Mouse (Mus musculus) CD4-positive, CD25-positive, alpha-beta regulatory T cell, adult 2 months (primary cell): ENCODE measurements around the gene AB124611.
"Not testable (repeated sequence)": the region's sequence is repeated elsewhere in the genome, so short reads cannot be mapped to it uniquely, and the experiment has no call there.

ENCODE experiments used
- DNase-seq: peaks from one replicate; pipeline ENCODE4 v3.0.0-alpha.2; 2012; ENCODE audit warnings: low read depth, low spot score

The AB124611 gene

DNA sequence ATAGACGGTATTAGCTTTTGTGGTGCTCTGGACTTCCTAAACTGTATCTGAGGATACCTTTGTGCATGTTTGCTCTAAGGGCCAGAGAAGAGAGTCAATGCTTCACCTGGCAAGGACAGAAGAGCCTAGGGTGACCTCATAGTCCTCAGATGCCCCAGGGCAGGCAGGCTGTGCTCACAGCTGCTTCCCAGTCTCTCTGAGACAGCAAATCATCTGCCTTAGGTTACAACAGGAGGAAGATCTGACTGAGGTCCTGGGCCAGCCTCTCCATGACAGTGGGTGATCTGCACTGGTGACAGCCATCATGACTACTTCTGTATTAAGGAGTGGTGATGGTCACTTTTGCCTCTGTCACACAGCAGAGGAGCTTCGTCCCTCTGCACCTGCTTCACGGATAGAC lies 33.2 kb downstream of the AB124611 start:
- DNase-seq: no peak

DNA sequence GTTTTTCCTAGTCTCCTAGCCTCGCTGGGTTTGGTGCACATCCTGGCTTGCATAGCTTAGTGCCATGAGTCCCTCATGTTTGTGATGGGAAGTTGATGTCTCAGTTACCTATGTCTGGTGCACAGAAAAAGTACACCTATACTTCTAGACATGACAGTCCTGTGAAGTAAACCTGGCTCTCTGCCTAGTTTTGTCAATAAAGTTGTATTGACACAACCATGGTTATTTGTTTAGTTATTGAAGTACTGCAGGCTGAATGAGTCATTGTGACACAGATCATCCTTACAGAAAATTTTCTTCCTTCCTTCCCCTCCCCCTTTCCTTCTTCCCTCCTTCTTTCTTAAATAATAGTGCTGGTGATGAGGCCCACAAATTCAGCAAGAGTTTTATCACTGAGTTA lies 38.4 kb downstream of the AB124611 start:
- no peak for DNase-seq

DNA sequence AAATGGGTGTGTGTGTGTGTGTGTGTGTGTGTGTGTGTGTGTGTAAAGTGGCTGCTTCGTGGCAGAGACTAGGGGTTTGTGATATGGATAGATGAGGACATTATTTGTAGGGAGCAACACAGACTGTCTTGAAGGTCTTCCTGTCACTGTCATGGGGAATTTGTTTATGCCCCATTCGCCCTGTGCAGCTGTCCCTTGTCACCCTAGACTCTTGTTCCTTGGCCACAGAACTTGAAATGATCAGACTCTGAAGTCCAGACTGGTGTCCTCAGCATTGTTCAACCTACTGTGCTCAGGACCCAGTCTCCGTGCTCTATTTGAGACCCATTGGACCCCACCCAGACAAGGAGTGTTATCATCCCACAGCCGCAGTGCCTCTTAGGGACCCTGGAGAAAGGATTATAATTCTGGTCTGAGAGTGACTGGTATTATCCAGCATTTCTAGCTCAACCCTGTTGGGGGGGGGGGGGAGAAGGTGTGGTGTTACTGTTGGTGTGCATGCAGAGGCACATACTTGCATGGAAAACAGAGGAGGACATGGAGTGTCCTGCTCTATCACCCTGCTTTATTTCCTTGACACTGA lies 39.1 kb downstream of the AB124611 start:
- no peak for DNase-seq

DNA sequence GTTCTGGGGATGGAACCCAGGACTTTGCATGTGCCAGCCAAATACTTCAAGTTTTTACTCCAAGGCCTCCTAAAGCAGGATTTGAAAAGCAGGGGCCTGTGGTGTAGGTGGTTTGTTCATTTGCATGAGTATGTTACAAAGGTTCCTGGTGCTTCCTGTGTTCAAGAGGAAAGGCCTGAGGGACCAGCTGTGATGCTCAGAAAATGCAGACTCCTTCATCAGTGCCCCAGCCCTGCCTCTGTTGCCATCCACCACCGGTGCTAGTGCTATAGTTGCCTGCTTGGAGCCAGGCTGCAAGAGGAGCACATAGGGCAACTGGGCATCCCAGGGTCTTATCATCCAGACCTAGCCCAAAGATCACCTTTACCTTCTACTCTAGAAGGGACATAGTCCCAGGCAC lies 40.6 kb downstream of the AB124611 start:
- peak; percentile 12 for DNase-seq

DNA sequence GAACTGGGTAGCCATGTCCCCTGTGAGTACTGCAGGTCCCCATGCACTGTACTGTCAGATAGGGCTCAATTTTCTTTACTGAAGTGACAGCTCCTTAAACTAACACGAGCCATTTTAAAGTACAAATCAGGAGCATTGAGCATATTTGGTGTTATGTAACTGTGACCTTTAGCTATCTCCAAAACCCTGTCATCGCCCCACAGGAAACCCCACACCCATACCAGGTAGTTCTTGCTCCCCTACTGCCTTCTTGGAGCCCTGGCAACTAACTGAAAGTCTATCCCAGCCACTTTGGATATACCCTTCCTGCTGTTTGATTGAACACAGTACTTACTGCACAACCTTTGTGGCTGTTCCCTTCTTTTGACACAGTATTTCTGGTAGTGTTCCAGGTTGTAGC lies 41.1 kb downstream of the AB124611 start:
- peak; percentile 40 for DNase-seq

DNA sequence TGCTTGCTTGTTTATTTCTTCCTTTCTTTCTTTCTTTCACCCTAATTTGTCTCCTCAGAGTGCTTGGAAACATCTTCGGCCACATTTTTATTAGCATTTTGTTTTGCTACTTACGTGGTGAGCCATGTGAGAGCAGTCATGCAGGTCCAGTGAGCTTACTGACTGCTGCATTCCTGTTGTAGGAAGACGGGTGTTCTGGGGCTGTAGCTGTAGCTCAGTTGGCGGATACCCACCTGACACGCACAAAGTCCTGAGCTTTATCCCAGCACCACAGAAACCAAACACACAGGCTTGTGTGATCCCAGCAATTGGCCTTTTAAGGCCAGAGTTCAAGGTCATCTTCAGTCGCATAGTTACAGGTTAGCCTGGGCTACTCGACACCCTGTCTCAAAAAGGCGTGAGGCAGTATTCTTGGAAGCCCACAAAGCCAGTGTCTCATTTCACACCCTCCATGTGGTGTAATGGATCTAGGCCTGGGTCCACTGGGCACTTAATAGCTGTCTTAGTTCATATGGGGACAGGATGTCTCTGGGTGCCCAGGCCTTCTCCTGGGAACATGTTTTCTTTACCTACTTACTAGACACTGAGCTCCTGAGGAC lies 42.8 kb downstream of the AB124611 start:
- DNase-seq: no peak

DNA sequence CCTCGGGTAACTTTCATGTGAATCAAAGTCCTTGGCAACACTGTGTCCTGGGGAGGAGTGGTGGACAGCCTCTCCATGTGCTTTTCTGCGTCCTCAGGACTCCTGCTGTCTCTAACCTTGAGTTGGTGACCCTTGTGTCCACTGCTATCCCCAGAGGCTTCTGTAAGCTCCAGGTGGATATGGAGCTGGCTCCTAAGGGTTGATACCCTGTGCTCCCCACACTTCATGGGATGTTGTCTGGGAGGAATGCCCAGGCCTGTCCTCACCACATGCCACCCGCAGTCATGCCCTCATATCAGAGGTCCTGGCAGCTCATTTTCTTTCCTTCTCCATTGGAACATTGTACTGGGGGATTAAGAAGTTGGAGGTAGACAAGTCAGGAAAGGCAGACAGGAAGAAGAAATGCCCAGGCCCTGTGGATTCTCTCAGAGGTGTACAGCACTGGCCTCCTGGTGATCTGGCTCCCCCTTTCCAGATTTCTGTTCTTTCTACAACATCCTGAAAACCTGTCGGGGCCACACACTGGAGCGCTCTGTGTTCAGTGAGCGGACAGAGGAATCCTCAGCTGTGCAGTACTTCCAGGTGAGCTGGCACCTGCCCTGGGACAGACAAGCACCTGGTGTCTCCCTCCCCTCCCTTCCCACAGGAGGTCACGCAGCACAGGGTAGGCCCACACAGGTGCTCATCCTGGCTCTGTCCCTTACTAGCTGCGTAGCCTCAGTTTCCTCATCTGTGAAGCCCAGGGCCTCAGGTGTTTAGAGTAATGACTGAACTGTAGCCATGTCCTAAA lies 48.2 kb downstream of the AB124611 start:
- no peak for DNase-seq

DNA sequence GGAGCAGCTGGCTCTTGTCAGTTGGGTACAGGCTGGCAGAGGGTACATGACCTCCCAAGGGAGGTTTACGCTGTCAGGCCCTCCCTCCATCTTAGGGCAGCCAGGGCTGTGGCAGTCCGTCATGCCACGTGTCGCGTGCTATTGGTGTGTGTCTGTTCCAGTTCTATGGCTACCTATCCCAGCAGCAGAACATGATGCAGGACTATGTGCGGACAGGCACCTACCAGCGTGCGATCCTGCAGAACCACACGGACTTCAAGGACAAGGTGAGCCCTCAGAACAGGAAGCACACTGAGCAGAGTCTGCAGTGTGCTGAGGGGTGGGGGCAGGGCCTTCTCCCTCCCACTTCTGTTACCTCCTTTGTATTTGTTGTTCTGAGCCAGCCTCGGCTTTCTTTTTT lies 49.3 kb downstream of the AB124611 start:
- DNase-seq: no peak

DNA sequence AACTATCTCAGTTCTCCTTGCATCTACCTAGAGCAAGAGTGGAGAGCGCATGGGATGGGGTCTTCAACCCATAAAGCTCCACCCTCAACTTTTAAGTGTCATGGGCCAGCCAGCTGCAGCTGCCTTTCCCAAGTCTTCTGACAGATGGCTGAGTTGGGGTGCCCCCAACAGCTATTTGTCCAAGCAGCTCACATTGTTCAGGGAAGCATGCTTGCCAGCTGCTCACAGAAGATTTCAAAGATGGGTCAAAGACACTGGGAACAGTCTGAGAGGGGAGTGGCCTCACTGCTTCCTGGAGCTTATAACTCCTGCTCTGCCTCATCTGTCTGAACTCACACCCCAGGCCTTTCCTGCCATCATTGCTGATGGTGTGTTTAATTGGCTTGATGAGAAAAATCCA lies 50.3 kb downstream of the AB124611 start:
- no peak for DNase-seq

DNA sequence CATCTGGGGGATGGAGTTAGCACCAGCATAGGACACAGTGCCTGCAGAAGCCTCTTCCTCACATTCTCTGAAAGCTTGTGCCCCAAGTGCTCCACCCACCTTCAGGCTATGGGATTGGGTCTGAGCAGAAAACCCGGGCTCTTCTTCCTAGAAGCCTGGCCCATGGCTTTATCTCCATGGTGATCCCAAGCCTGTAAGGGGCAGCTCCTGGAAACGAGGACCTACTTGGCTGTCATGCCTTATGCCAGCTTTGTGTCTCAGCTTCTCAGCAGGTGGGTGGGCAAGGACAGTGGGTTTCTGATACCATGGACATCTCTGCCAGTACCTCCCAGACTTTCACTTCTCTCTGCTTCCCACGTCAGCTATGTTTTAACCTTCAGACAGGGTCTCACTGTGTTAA lies 52.2 kb downstream of the AB124611 start:
- no peak for DNase-seq

DNA sequence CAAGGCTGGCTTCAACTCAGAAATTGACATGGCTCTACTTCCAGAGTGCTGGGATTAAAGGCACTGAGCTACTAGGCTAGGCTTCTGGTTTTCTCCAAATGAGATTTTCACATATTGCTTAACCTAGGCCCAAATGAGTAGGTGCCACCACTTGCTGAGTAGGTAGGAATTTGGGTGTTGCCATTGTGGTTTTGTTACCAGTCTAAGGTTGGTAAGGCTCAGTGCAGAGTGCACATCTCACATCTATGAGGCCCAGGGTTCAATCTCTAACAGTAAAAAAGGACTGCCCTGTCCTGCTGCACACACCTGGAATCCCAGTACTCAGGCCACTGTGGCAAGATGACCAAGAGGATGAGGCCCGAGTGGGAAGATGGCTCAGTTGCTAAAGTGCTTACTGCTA lies 59.4 kb downstream of the AB124611 start:
- DNase-seq: no peak

DNA sequence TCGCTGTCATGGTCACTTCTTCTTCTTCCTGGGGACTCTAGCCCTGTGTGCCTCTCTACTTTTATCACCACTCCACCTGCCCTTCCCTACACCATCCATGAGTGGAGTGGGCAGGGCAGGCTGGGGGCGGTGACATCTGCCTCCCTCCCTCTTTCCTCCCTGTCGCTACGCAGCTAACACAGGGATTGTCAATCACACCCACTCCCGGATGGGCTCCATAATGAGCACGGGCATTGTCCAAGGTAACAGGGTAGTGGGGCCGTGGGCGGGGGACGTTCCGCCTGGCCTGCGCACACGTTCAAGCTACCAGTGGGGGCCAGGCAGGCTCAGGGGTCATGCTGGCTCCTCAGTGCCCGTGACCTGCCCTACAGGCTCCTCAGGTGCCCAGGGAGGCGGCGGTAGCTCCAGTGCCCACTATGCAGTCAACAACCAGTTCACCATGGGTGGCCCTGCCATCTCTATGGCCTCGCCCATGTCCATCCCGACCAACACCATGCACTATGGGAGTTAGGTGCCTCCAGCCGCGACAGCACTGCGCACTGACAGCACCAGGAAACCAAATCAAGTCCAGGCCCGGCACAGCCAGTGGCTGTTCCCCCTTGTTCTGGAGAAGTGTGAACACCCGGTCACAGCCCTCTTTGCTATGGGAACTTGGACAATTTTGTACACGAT lies 61.8 kb downstream of the AB124611 start:
- no peak for DNase-seq

DNA sequence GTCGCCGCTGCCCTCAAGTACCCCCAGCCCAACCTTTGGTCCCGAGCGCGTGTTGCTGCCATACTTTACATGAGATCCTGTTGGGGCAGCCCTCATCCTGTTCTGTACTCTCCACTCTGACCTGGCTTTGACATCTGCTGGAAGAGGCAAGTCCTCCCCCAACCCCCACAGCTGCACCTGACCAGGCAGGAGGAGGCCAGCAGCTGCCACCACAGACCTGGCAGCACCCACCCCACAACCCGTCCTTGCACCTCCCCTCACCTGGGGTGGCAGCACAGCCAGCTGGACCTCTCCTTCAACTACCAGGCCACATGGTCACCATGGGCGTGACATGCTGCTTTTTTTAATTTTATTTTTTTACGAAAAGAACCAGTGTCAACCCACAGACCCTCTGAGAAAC lies 62.4 kb downstream of the AB124611 start:
- no peak for DNase-seq

DNA sequence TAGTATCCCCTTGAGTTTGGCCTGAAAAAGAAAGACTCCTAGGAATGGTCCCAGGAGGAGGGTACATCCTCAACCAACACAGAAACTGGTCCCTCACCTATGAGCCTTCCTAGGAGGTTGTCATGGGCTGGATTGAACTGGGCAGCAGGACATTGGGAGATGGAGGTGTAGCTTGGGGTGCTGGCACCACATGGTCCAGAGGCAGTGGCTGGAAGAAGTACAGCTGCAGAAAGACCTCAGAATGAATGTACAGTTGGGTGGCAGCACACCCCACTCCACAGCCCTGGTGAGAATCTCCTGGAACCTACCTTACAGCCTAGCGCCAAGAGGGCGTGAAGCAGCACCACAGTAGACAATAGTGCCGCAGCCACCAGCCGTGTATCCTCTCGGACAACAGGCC lies 63.6 kb downstream of the AB124611 start:
- DNase-seq: no peak

DNA sequence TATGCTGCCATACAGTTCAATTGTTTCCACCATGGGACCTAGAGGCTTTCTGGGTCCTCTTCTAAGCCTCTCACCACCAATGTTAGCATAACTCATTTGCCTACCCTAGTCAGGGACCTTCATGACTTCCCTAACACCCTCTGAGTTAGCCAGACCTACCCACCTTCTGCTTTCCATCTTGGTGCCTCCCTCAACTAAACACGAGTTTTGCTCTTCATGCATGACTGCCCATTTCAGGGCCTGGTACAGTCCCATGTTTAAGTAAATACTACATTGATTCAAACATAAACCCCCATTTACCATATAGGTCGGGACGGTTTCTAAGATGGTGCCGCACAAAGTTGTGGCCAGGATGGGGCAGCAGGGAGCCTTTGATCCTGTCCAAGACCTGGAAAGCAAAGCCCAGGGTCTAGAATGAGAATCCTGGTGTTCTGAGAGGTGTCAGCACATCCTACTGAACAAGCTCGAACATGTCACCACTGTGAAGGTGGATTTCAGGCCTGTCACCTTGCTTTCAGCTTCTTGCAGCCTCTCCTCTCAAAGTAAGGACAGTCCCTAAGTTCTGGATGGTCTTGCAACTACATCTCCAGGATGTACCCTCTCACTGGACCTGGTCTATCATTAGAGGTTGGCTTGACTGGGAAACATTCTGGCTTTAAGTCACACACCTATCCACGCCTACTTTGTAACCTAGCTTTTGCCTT lies 65.3 kb downstream of the AB124611 start:
- DNase-seq: no peak

DNA sequence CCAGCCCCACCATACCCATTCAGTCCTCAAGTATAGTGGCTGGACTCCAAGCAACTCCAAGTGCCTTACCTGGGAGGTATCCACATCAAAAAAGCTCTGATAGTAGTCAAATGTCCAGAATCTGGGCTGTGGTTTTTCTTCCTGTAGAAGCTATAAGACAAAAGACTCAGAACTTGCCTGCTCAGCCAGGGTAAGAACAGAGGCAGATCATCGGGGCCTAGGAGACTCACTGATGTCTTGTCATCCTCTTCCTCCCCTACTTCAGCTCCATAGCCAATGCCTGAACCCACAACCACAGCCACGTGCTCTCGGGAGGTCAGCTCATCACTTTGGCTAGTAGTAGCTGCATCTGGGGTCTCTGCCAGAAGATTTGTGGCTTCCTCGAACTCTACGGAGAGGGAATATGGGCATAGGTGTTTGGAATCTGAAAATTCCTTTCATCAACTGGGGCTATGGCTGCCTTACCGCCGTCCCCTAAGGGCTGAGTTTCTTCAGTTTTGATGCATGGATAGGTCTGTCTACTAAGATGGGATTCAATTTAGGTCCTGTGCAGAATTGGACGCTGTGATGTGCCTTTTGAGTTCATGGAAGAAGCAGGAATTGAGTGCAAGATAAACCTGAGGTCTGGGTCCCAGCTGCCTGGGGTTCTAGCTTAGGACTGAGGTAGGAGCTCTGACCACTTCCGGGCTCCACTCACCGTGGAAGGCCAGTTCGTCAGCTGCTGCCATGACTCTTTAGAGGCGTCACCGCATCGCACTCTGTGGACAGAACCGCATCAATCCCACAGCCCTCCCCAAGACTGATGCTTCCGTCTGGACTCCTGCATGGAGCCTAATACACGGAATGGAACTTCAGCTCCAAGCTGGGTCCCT lies 66.1 kb downstream of the AB124611 start:
- DNase-seq: no peak

DNA sequence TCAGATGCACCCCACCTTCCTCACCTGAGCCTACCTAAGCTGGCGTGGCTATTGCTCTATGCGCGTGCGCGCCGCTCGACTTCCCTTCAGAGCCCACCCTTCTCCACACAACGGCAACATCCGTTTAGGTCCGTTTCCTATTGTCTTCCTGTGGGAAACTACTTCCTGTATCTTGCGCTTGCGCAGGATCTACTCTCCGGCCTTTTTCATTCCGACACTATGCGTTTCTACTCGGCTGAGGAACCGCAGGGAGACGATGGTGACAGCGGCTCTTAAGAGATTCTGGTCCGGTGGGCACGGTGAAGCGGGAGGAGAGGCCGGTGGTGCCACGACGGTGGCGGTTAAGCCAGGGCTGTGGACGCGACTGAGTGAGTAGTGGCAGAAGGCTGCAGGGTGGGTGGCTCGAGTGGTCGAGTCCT lies 66.7 kb downstream of the AB124611 start, which contains the start of the genes Timm29 and Yipf2:
Gene Timm29, plus strand, starts transcription at position 20 of the 419 bp plus-strand sequence.
Gene Yipf2, minus strand, starts transcription at position 126 of the 419 bp plus-strand sequence.
- DNase-seq: peak; percentile 95

DNA sequence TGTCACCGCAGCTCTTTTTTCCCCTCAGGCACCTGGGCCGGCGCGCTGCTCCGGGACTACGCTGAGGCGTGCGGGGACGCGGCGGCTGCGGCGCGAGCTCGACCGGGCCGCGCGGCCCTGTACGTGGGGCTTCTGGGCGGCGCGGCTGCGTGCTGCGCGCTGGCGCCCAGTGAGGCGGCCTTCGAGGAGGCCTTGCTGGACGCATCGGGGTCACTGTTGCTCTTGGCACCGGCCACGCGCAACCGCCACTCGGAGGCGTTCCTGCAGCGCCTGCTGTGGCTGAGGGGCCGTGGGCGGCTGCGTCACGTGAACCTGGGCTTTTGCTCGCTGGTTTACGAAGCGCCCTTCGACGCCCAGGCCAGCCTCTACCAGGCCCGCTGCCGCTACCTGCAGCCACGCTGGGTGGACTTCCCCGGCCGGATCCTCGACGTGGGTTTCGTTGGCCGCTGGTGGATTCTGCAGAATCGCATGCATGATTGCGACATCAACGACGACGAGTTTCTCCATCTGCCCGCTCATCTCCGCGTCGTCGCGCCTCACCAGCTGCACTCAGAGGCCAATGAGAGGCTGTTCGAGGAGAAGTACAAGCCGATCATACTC lies 67.2 kb downstream of the AB124611 start:
- DNase-seq: peak; percentile 69

DNA sequence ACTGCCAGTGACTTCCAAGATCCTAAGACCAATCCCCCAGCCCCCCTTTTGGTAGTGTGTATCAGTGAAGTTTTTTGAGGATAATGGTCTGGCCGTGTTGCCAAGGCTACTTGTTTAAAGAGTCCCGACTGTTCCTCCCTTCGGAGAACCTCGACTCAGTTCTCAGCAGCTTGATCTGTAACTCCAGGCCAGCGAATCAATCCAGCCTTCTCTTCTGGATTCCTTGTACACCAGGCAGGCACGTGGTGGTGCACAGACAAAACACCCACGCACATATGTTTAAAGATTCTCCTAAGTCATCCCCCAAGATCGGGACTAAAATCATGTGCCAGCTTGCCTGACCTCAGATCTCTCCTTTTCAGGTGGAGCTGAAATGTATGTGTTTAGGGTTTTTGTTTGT lies 68.4 kb downstream of the AB124611 start:
- not testable (repeated sequence) for DNase-seq

DNA sequence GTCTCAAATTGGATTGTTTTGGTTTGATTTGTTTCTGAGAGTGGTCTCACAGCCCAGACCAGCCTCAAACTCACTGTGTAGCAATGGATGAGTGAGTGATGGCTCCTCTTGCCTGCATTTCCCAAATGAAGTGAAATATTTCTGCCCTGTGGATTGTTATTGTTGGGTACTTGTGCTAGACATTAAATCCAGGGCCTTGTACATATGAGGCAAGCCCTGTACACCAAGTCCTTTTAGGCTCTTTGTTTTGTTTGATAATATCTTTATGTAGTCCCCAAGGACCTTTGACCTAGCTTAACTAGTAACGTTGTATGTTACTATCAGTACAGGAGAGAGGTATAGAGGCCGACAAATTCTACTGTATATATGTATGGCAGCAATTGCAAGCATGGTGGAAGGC lies 68.9 kb downstream of the AB124611 start:
- DNase-seq: no peak
